Mouse (Mus musculus) Patski (cell line): ENCODE measurements at regions not wholly inside any gene's neighbourhood (a gene's known extent, or its start where the extent isn't known, plus 50 kb on each side); places are given as distances from the start of the nearest gene placed in this dataset.

ENCODE experiments used
- ATAC-seq: fragments of 100-300 bp; one replicate; pipeline ENCODE4 v1.8.0; 2021
- CTCF ChIA-PET: fragments of 350-600 bp; sonication (Branson Sonifier 250); formaldehyde crosslinking; loops from one replicate; lab custom pipeline; 2022; ENCODE audit warnings: inconsistent platforms; lab: Charles Lee
- POLR2A ChIA-PET: fragments of 350-600 bp; sonication (Branson Sonifier 250); formaldehyde crosslinking; loops from one replicate; lab custom pipeline; 2022; ENCODE audit warnings: antibody characterized with exemption, inconsistent platforms; lab: Charles Lee
- DNase-seq: peaks from one replicate; pipeline ENCODE4 v3.0.0-alpha.2; 2011; ENCODE audit warnings: low read depth, low spot score
- H3K27me3 ChIP-seq: fragments of 371-371 bp; one replicate; pipeline ENCODE4 v1.5.1; 2021
- CTCF ChIP-seq: fragments of 100-300 bp; IDR thresholded peaks from one replicate; pipeline ENCODE4 v1.5.1; 2021
- in situ Hi-C: fragments of 300-500 bp; cut with MboI; formaldehyde crosslinking; loops from 3 replicates; pipeline ENCODE4 v1.11.1; 2018; ENCODE audit warnings: low pct_unique_long_range_greater_than_20kb, mixed read lengths

DNA sequence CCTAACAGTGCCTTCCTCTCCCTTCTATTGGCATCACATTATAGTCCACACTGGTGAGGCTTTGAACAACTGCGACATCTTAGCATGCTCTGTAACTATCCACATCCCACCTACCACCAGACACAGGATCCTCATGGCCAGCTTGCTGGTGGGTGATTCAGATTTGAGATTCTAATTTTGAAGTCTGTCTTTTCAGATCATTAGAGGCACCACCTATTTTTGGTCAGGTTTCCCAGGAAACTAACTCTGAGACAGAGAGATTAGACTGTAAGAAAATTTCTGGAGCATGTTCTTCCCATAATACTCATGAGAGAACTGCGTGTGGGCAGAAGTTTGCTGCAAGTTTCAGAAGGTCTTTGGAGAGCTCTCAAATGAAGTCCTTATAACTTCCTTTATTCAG, 400.8 kb upstream of the Fbxo33 start:
- no peak for DNase-seq
- no peak for TF ChIP-seq CTCF
- no peak for ATAC-seq
- H3K27me3 ChIP-seq = no peaks in the 10 kb centered on the region
- in situ Hi-C loops = no loop called here
- CTCF ChIA-PET = interaction anchor here (1.0 kb wide), 1 partner anchor 10 kb away, joined by 3 read pairs; no protein-coding TSS in a partner anchor
- POLR2A ChIA-PET = no interaction called here

GRCm38 (mm10) chr12:59616075-59616474, 396.6 kb upstream of the Fbxo33 start:
- CTCF ChIA-PET = interaction anchor here (1.0 kb wide), 1 partner anchor 8 kb away, joined by 4 read pairs; no protein-coding TSS in a partner anchor
- DNase-seq (no peak), ATAC-seq (no peak)
- in situ Hi-C loops = no loop called here
- TF ChIP-seq CTCF = no peak
- H3K27me3 ChIP-seq = no peaks in the 10 kb centered on the region
- POLR2A ChIA-PET = no interaction called here

DNA sequence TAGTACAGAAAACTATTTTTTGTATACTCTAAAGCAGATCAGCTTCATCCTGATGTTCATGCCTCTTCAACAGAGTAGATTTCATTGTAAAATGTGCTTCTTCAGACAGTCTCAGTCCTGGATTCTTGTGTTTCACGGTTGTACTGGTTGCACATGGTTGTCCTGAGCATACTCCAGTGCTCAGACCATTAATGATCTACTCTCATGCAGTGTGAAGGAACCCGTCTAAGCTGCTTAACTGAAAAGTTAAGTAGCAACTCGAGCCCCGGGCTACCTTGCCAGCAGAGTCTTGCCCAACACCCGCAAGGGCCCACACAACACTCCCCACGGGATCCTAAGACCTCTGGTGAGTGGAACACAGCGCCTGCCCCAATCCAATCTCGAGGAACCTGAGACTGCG, 380.3 kb upstream of the Fbxo33 start:
- ChIA-PET POLR2A (interaction anchor here (0.8 kb wide), 1 partner anchor 9 kb away, joined by 3 read pairs; no protein-coding TSS in a partner anchor), CTCF (interaction anchor here (1.0 kb wide), 1 partner anchor 9 kb away, joined by 3 read pairs; no protein-coding TSS in a partner anchor)
- DNase-seq = no peak
- no peak for TF ChIP-seq CTCF
- in situ Hi-C loops = no loop called here
- ATAC-seq = no peak
- no peaks in the 10 kb centered on the region for H3K27me3 ChIP-seq

GRCm38 (mm10) chr12:59589354-59589753, 369.8 kb upstream of the Fbxo33 start:
- DNase-seq (no peak), ATAC-seq (no peak)
- in situ Hi-C loops = no loop called here
- POLR2A ChIA-PET = no interaction called here
- no peak for TF ChIP-seq CTCF
- CTCF ChIA-PET = no interaction called here
- no peaks in the 10 kb centered on the region for H3K27me3 ChIP-seq

GRCm38 (mm10) chr12:59582587-59582986, 363.1 kb upstream of the Fbxo33 start:
- DNase-seq = peak; percentile 34
- no peaks in the 10 kb centered on the region for H3K27me3 ChIP-seq
- peak; percentile 100 for ATAC-seq
- POLR2A ChIA-PET = no interaction called here
- in situ Hi-C loops = no loop called here
- TF ChIP-seq CTCF = no peak
- CTCF ChIA-PET = interaction anchor here (1.1 kb wide), 1 partner anchor 33 kb away, joined by 3 read pairs; no protein-coding TSS in a partner anchor

- no peaks in the 10 kb centered on the region for H3K27me3 ChIP-seq
- no peak for TF ChIP-seq CTCF
- in situ Hi-C loops = no loop called here
- DNase-seq = no peak
- no peak for ATAC-seq
- CTCF ChIA-PET = no interaction called here
- POLR2A ChIA-PET = no interaction called here
Measured at GRCm38 (mm10) chr12:59579694-59580093, 360.2 kb upstream of the Fbxo33 start.

GRCm38 (mm10) chr12:59563960-59564359, 344.4 kb upstream of the Fbxo33 start:
- ATAC-seq (no peak), DNase-seq (no peak)
- POLR2A ChIA-PET = no interaction called here
- CTCF ChIA-PET = no interaction called here
- no peak for TF ChIP-seq CTCF
- in situ Hi-C loops = no loop called here
- no peaks in the 10 kb centered on the region for H3K27me3 ChIP-seq

- no peak for TF ChIP-seq CTCF
- ATAC-seq = no peak
- ChIA-PET POLR2A (no interaction called here), CTCF (no interaction called here)
- no peak for DNase-seq
- in situ Hi-C loops = no loop called here
- H3K27me3 ChIP-seq = peaks cover 30% of the 10 kb centered on the region
Measured at GRCm38 (mm10) chr12:59539788-59540187, 320.3 kb upstream of the Fbxo33 start.

- in situ Hi-C loops = no loop called here
- ChIA-PET POLR2A (no interaction called here), CTCF (no interaction called here)
- no peak for TF ChIP-seq CTCF
- DNase-seq = no peak
- no peak for ATAC-seq
- H3K27me3 ChIP-seq = peaks cover 22% of the 10 kb centered on the region
Measured at GRCm38 (mm10) chr12:59530521-59530920, 311.0 kb upstream of the Fbxo33 start.

DNA sequence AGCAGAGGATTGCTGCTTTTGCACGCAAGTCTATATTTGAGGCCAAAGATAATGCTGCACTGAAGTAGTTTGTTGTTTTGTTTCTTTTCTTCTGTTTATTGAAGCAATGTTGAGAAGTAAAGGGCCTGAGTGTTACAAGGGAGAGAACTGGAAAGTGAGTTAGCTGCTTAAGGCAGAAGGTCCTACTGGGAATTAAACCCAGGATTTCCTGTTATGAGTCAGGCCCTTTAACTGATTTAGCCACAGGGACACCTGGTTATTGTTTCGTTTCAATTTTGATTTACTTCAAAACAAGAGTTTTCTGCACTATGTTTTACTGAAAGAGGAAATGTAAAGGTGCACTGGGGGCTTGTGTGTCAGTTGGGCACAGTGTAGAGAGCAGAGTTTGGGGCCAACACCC, 303.8 kb upstream of the Fbxo33 start:
- ATAC-seq (no peak), DNase-seq (no peak)
- TF ChIP-seq CTCF = no peak
- in situ Hi-C loops = no loop called here
- ChIA-PET CTCF (no interaction called here), POLR2A (no interaction called here)
- H3K27me3 ChIP-seq = peaks cover 3% of the 10 kb centered on the region

DNA sequence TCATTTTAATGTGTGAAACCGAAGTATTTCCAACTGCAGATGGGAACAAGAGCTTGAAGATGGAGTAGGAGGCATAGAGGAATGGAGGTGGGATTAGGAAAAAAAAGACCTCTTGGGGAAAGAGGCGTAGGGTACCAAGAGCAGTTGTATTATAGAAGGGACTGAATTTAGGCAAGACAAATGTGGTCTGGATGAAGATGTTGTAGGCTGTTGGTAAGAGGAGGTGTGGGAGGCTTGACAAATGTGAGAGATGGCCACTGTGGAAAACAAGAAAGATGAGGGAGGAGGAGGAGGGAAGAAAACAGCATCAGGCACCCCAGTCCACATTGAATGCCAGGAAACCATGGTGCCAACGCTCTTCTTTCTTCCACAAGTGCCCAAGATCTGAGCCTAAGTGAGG, 302.4 kb upstream of the Fbxo33 start:
- in situ Hi-C loops = no loop called here
- no peak for DNase-seq
- CTCF ChIA-PET = no interaction called here
- peaks cover 3% of the 10 kb centered on the region for H3K27me3 ChIP-seq
- POLR2A ChIA-PET = no interaction called here
- TF ChIP-seq CTCF = no peak
- ATAC-seq = no peak

GRCm38 (mm10) chr12:59509857-59510256, 290.3 kb upstream of the Fbxo33 start:
- CTCF ChIA-PET = interaction anchor here (1.0 to 1.5 kb wide), 4 partner anchors 10 to 288 kb away, joined by 4 to 6 read pairs (median 5); no protein-coding TSS in a partner anchor
- DNase-seq = peak; percentile 2
- peak; percentile 44 for TF ChIP-seq CTCF
- H3K27me3 ChIP-seq = peaks cover 4% of the 10 kb centered on the region
- ATAC-seq = peak; percentile 51
- POLR2A ChIA-PET = no interaction called here
- in situ Hi-C loops = no loop called here
